Comparison of ENCODE assay signal across 12 mouse cellular contexts in genomic region chrX:75777461-75777860, GRCm38 (mm10).
DNase-seq lines count a peak whose midpoint lies in the region; TF ChIP-seq lines count a peak whose summit lies in the region.
"Had no signal": no experiment of that assay in that cellular context is flagged by ENCODE, and none has a peak within 500 bp of the region (broad histone marks: within the 10 kb centered on the region; RNA-seq: fewer than 3 reads in every experiment).

No protein-coding gene starts in this region.

- peak; percentile 44 for TF ChIP-seq CTCF in left cerebral cortex, adult 2 months (IDR thresholded peaks at IDR 0.05)

- peak; percentile 4 for DNase-seq in embryo, embryonic 10 days (ENCODE audit: low spot score)
- no peak for DNase-seq in embryo, embryonic 11 days
- DNase-seq in left cerebral cortex, adult 2 months (ENCODE audit: extremely low spot score in 1 of 2, low spot score in 2 of 2) = no peak
- DNase-seq in left cerebral cortex, adult 11 months (ENCODE audit: low spot score) = no peak
- DNase-seq in thymus, postnatal 0 days (ENCODE audit: low spot score) = peak; percentile 2
- DNase-seq in thymus, postnatal 25 days = no peak
- DNase-seq in splenic B cell, adult 2 months (ENCODE audit: low read depth, low spot score) = peak; percentile 1
- DNase-seq in frontal cortex, adult 2 months (ENCODE audit: extremely low spot score in 1 of 2, low spot score in 1 of 2) = no peak
- DNase-seq: cerebellum, postnatal 36 days; kidney, adult 9 months; liver, embryonic 13.5 days had no signal

- intact Hi-C loops in left cerebral cortex, adult 2 months (cut with DNase I) = no loop called here

- no peaks in the 10 kb centered on the region for H3K36me3 ChIP-seq in splenic B cell, adult 2 months (ENCODE audit: control insufficient read depth, insufficient read depth, low read length, poor library complexity, severe bottlenecking)
- H3K36me3 ChIP-seq: embryonic facial prominence, embryonic 15.5 days; liver, embryonic 13.5 days had no signal

- no peaks in the 10 kb centered on the region for H3K27me3 ChIP-seq in splenic B cell, adult 2 months (ENCODE audit: control insufficient read depth, insufficient read depth, low read length, poor library complexity, severe bottlenecking)
- H3K27me3 ChIP-seq: embryonic facial prominence, embryonic 15.5 days; liver, embryonic 13.5 days had no signal

- no peak overlapping the region for H3K27ac ChIP-seq in left cerebral cortex, adult 2 months
- H3K27ac ChIP-seq: embryonic facial prominence, embryonic 15.5 days; liver, embryonic 13.5 days had no signal

- no peak overlapping the region for H3K4me3 ChIP-seq in left cerebral cortex, adult 2 months
- H3K4me3 ChIP-seq: embryonic facial prominence, embryonic 15.5 days; liver, embryonic 13.5 days had no signal

Comparison
In these comparisons a context has a peak if more than half of its experiments do, and no peak if none do; other contexts are left out.
1. DNase-seq: peak in embryo, embryonic 10 days (single experiment), thymus, postnatal 0 days (single experiment) and splenic B cell, adult 2 months (single experiment); none in embryo, embryonic 11 days (single experiment), left cerebral cortex, adult 2 months (0 of 2), left cerebral cortex, adult 11 months (single experiment), thymus, postnatal 25 days (single experiment) and frontal cortex, adult 2 months (0 of 2).